Mouse (Mus musculus) ES-Bruce4 (cell line): ENCODE data around the gene Cdkl2.

Experiments
- CTCF ChIP-seq: IDR thresholded peaks from one replicate; pipeline ENCODE4 v1.8.1; 2011; ENCODE audit warnings: low read depth, low read length
- EP300 ChIP-seq: IDR thresholded peaks from 2 replicates; pipeline ENCODE4 v1.6.1; 2011; ENCODE audit warnings: low read depth, low read length; ENCODE audit not compliant: insufficient read depth
- POLR2A ChIP-seq: IDR thresholded peaks from one replicate; pipeline ENCODE4 v1.8.1; 2011; ENCODE audit warnings: low read length; ENCODE audit not compliant: insufficient read depth

DNA sequence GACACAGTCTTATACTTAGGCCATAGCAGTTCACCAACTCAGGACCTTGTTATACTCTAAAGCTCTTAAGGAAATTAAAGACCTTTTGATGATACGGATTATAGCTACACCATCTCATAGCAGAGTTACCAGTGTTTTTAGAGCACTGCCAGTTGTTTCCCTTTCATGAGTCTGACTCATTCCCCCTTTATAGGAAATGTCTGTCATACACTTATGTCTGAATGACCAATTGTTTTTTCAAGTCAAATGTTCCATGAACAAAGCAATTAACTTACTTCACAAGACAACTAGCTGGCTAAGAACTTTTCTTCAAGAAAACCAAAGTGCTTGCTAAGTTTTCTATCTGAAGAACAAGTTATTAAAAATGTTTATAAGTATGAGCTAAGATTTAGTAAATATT lies 83.7 kb downstream of the Cdkl2 start:
- TF ChIP-seq EP300 (no peak), CTCF (no peak), POLR2A (no peak)
